Mouse (Mus musculus) embryo, embryonic 9.5 days (tissue): ENCODE measurements at regions not wholly inside any gene's neighbourhood (a gene's known extent, or its start where the extent isn't known, plus 50 kb on each side); places are given as distances from the start of the nearest gene placed in this dataset.

Experiments used
- DNase-seq: peaks from one replicate; pipeline ENCODE4 v3.0.0-alpha.2; 2017; ENCODE audit errors: extremely low spot score

- no peak for DNase-seq
These were observed 151.8 kb upstream of the Atxn1 start for GRCm38 (mm10) chr13:46116576-46116975.

DNA sequence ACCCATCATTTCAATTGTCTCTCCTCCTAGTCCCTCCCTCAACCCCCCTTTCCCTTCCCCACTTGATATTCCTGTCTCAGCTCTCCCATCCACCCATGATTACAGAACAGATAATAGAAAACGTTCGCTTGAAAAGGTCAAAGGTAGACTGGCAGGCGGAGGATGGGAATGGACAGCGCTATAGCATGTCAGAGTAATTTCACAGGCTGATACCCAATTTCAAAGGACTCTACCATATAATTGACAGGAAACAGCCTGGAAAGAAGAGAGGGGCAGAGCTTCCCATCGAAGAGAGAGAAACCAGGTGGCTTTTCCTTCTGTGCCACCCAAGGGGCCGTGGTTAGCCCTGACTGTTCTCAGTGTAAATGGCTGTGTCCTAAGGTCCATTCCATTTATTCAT lies 140.2 kb upstream of the Atxn1 start:
- no peak for DNase-seq

- no peak for DNase-seq
These were observed 133.8 kb upstream of the Atxn1 start for GRCm38 (mm10) chr13:46098621-46099020.

- DNase-seq: no peak
These were observed 133.3 kb upstream of the Atxn1 start for GRCm38 (mm10) chr13:46098131-46098530.

- peak; percentile 78 for DNase-seq
These were observed 132.2 kb upstream of the Atxn1 start for GRCm38 (mm10) chr13:46096968-46097367.

DNA sequence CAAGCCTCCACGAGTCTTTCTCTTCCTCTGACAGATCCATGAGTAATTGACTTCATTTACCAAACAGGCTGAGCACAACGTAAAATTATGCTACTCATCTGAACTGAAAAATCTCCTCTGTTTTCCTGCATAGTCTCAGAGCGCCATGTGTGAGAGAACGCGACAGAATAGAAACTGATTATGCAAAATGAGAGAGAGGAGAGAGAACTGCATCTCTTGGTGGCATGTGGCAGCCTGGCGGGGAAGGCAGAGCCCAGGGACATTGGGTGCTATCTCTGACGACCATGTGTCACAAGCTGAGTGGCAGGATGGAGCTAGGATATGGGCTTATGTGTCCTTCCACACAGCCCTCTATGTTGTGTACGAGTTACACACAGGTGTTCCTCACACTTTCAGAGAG lies 131.6 kb upstream of the Atxn1 start:
- no peak for DNase-seq

- DNase-seq: no peak
These were observed 128.0 kb upstream of the Atxn1 start for GRCm38 (mm10) chr13:46092787-46093186.

DNA sequence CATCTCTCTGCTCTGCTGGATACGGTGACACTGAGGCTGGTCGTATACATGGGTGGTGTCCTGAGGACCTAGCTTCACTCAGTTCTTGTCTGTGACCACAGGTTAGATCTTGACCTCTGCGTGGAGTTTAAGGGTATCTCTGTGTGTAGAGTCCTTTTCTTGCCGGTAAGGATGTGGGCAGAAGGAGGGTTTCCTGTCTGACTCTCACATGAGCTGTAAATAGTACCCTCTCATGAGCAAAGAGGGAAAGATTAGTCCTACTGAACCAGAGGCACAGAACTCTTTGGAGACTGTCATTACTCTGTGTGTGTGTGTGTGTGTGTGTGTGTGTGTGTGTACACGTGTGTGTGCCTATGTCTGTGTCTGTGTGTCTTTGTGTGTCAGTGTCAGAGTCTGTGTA lies 126.3 kb upstream of the Atxn1 start:
- DNase-seq: no peak

DNA sequence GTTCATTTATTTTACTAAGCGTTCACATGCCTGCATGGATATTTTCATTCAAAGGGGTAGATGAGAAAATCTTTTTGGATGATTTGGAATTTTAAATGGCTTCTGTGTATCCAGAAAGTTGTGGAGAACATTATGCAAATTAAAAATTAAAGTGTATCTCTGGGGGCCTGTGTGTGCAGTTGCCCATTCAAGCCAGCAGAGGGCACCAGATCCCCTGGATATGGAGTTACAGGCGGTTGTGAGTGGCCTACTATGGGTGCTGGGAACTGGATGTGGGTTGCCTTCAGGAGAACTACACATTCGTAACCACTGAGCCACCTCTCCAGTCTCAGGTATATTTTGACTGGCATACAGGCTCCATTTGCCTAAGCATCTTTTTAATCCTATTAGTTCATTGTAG lies 123.4 kb upstream of the Atxn1 start:
- DNase-seq: no peak

DNA sequence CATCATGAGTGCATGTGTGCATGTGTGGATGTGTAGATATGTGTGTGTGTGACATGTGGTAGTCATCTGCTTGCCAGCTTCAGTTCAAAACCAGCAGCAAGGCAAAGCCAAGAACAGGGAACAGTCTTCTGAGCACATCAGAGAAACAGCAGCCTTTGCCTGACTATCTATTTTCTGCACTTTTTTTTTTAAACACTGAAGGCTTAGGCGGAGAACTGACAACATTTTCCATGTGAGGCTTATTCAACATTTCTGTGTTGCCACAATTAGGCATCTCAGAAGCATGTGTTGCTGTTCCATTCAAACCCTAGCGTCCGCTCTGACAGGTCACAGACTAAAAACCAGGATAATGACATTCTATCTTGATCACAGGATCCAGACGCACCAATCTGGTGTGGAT lies 122.9 kb upstream of the Atxn1 start:
- no peak for DNase-seq

- no peak for DNase-seq
These were observed 112.1 kb upstream of the Atxn1 start for GRCm38 (mm10) chr13:46076879-46077278.

DNA sequence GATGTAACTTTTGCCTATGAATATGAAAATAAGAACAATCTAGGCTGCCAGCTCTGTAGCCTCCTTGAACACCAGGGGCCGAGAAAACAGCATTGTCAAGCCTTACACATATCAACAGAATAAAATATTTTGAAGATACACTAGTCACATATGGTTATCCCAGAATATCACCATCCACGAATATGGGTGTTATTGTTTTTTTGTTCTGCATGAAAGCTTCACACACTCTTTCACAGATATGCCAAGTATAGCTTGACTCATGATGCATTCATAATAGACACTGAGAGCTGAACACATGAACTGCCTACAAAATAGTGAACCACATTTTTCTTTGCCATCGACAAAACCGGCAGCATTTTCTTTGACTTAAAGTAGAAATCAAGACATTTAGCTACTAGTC lies 106.9 kb upstream of the Atxn1 start:
- no peak for DNase-seq

DNA sequence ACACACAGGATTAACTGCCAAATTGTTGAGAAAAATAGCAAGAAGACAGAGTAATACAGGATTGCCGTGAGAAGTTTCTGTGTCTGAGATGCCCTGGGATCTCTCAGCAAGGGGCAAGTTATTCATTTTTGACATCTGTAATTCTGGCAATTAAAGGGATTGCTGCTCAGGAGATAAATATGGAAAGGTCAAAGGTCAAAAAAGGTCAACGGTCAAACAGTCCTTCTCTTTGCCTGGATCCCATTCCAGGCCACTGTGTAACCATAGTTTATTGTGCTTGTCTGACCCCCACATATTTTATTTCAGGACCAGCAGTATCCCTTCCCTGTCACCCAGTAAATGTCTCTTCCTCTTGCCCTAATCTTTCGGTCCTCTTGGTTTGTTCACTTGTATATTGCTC lies 104.8 kb upstream of the Atxn1 start:
- peak; percentile 10 for DNase-seq

GRCm38 (mm10) chr13:46062758-46063157 lies 98.0 kb upstream of the Atxn1 start:
- no peak for DNase-seq

DNA sequence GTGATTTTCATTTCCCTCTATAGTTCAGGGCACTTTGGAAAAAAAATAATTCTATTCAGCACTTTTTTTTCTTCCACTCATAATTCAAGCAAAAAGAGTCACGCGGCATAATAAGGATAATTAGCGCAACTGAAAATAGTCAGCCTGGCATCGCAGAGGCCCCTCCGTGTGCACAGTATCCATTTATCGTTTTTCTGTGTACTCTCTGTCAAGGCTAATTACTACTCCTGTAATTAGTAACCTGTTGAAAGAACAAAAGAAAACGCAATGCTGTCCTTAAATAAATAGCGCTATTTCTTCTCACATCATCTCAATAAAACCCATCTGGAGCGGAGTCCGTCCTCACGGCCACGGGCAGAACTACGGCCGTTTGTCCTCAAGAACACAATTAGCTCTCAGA lies 95.1 kb upstream of the Atxn1 start:
- DNase-seq: no peak

DNA sequence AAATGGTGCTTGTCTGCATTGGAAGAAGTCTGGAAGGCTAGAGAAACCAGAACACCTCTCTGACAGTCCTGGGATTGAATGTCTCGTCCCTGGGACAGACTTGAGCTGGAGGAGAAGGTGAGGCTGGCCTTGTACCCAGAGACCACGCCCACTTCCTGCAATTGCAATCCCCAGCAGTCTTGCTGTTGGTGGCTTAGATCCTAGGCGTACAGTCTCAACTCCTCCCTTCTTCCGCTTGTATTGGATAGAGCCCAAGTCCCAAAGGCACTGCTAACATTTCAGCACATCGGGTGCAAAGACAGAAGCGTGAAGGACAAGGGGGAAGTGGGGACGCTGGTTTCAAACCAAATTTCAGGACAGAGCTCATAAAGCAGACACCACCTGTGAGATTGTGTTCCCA lies 94.1 kb upstream of the Atxn1 start:
- DNase-seq: no peak

GRCm38 (mm10) chr13:46058341-46058740 lies 93.5 kb upstream of the Atxn1 start:
- DNase-seq: no peak

- DNase-seq: no peak
These were observed 90.6 kb upstream of the Atxn1 start for GRCm38 (mm10) chr13:46055410-46055809.

DNA sequence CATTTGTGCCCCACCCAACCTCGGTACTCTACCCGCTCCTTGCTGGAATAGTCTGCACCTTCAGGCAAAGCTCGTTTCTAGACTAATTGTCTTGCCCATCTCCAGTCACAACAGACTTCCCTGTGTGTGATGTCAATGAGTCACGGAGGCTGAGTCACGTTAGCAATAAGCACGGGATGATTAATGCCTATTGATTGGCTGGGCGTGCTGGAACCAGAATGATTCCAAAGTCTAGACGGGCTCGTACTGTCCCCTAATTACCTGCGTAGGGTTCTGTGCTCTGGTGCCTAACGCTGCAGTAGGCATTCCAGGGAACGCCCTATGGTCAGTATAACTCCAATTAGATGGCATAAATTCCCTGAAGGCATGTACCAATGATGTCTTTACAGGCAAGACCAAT lies 78.8 kb upstream of the Atxn1 start:
- no peak for DNase-seq

GRCm38 (mm10) chr13:46043016-46043415 lies 78.2 kb upstream of the Atxn1 start:
- no peak for DNase-seq

GRCm38 (mm10) chr13:46042224-46042623 lies 77.4 kb upstream of the Atxn1 start:
- no peak for DNase-seq

- DNase-seq: no peak
These were observed 76.7 kb upstream of the Atxn1 start for GRCm38 (mm10) chr13:46041475-46041874.

- DNase-seq: no peak
These were observed 75.3 kb upstream of the Atxn1 start for GRCm38 (mm10) chr13:46040062-46040461.

GRCm38 (mm10) chr13:46038441-46039331 lies 73.9 kb upstream of the Atxn1 start:
- DNase-seq: peak; percentile 25
